Mouse (Mus musculus) limb, embryonic 14.5 days (tissue): Measurements from ENCODE around the gene Ugt1a6a. TPM values are rescaled to one million over a fixed set of nuclear protein-coding genes. Genes with fewer than 3 reads are reported as not detected.
"Not testable (repeated sequence)": the region's sequence is repeated elsewhere in the genome, so short reads cannot be mapped to it uniquely, and the experiment has no call there.

Experiments
- ATAC-seq: fragments of 200-750 bp; cut with Nextera tagmentation; 2 replicates; pipeline ENCODE4 v1.8.0; 2017; ENCODE audit warnings: low read depth, moderate number of reproducible peaks, moderate TSS enrichment; ENCODE audit not compliant: low FRiP score
- DNase-seq: peaks from one replicate; pipeline ENCODE4 v3.0.0-alpha.2; 2015; ENCODE audit warnings: low spot score
- H3K27ac ChIP-seq: fragments of 300-500 bp; sonication (generic); replicated peaks from 2 replicates; pipeline ENCODE4 v1.5.1; 2014; ENCODE audit warnings: low read depth, mild to moderate bottlenecking, low read length, moderate library complexity, mixed read lengths
- H3K27me3 ChIP-seq: fragments of 300-500 bp; sonication (generic); 2 replicates; pipeline ENCODE4 v1.6.1; 2014; ENCODE audit warnings: low read length, mixed read lengths; ENCODE audit not compliant: control insufficient read depth, insufficient read depth
- H3K36me3 ChIP-seq: fragments of 300-500 bp; sonication (generic); 2 replicates; pipeline ENCODE4 v1.6.1; 2014; ENCODE audit warnings: mild to moderate bottlenecking, low read length, moderate library complexity, mixed read lengths; ENCODE audit not compliant: control insufficient read depth, insufficient read depth
- H3K4me1 ChIP-seq: fragments of 300-500 bp; sonication (generic); 2 replicates; pipeline ENCODE4 v1.6.1; 2014; ENCODE audit warnings: antibody characterized with exemption, low read length, mixed read lengths; ENCODE audit not compliant: control insufficient read depth, insufficient read depth
- H3K4me2 ChIP-seq: fragments of 300-500 bp; sonication (generic); replicated peaks from 2 replicates; pipeline ENCODE4 v1.6.1; 2014; ENCODE audit warnings: low read depth, mild to moderate bottlenecking, low read length, moderate library complexity; ENCODE audit not compliant: severe bottlenecking
- H3K4me3 ChIP-seq: fragments of 300-500 bp; sonication (generic); replicated peaks from 2 replicates; pipeline ENCODE4 v1.5.1; 2014; ENCODE audit warnings: low read length
- H3K9ac ChIP-seq: fragments of 300-500 bp; sonication (generic); 2 replicates; pipeline ENCODE4 v1.6.1; 2014; ENCODE audit warnings: mild to moderate bottlenecking, low read depth, low read length, moderate library complexity; ENCODE audit not compliant: severe bottlenecking
- H3K9me3 ChIP-seq: fragments of 300-500 bp; sonication (generic); 2 replicates; pipeline ENCODE4 v1.6.1; 2016; ENCODE audit warnings: low read length; ENCODE audit not compliant: control insufficient read depth
- POLR2A ChIP-seq: fragments of 200-500 bp; IDR thresholded peaks from 2 replicates; pipeline ENCODE4 v1.8.0; 2012; ENCODE audit warnings: inconsistent platforms, mild to moderate bottlenecking, moderate library complexity, borderline replicate concordance; ENCODE audit not compliant: insufficient read depth, insufficient read length; ENCODE audit errors: extremely low read depth
- WGBS: fragments of 180-500 bp; shearing (Covaris S2); extraction: QIAGEN DNeasy Blood & Tissue Kit; methylation state at CpG from one replicate; pipeline ENCODE4 v1.1.7; 2014; 5-methylcytosine and 5-hydroxymethylcytosine counted together
- polyA plus RNA-seq, 2 experiments: library from polyadenylated mRNA; depleted of rRNA in 1 of 2; stranded (reverse) in 1 of 2; unstranded in 1 of 2; fragments of >200 nt; fragmentation: Nextera tagmentation in 1 of 2; extraction: Ambion mirVana in 1 of 2; gene quantifications; 2 replicates each; pipeline versions ENCODE4 v1.2.1 to v1.2.3; 2012 to 2014

Gene Ugt1a6a
- polyA plus RNA-seq, 2 experiments = 2.3 to 5.4 TPM

- 73% methylated on average over 9 of the region's 9 CpGs for WGBS
- DNase-seq (peak; percentile 11), ATAC-seq (no peak)
- H3K4me1 ChIP-seq = no peaks in the 10 kb centered on the region
- H3K36me3 ChIP-seq = no peaks in the 10 kb centered on the region
- no peak overlapping the region for H3K4me3 ChIP-seq
- peaks cover 47% of the 10 kb centered on the region for H3K9me3 ChIP-seq
- H3K9ac ChIP-seq = no peak overlapping the region
- no peak for TF ChIP-seq POLR2A
- no peaks in the 10 kb centered on the region for H3K27me3 ChIP-seq
- H3K4me2 ChIP-seq = no peak overlapping the region
- no peak overlapping the region for H3K27ac ChIP-seq
Measured at GRCm38 (mm10) chr1:88218051-88218450, 83.4 kb downstream of the Ugt1a6a start.

GRCm38 (mm10) chr1:88218591-88218990 lies 84.0 kb downstream of the Ugt1a6a start:
- TF ChIP-seq POLR2A = no peak
- ATAC-seq (no peak), DNase-seq (peak; percentile 7)
- Histone ChIP-seq H3K4me2 (no peak overlapping the region), H3K27ac (no peak overlapping the region), H3K4me3 (no peak overlapping the region), H3K9ac (no peak overlapping the region), H3K4me1 (no peaks in the 10 kb centered on the region), H3K36me3 (no peaks in the 10 kb centered on the region), H3K27me3 (no peaks in the 10 kb centered on the region), H3K9me3 (peaks cover 41% of the 10 kb centered on the region)
- 49% methylated on average over 4 of the region's 4 CpGs for WGBS

GRCm38 (mm10) chr1:88219054-88219453 lies 84.4 kb downstream of the Ugt1a6a start:
- 19% methylated on average over 1 of the region's 1 CpGs for WGBS

GRCm38 (mm10) chr1:88220336-88220735 lies 85.7 kb downstream of the Ugt1a6a start:
- H3K4me3 ChIP-seq = no peak overlapping the region
- H3K27ac ChIP-seq = no peak overlapping the region
- ATAC-seq (no peak), DNase-seq (peak; percentile 19)
- no peaks in the 10 kb centered on the region for H3K27me3 ChIP-seq
- no peak for TF ChIP-seq POLR2A
- H3K36me3 ChIP-seq = no peaks in the 10 kb centered on the region
- no peak overlapping the region for H3K9ac ChIP-seq
- H3K4me2 ChIP-seq = no peak overlapping the region
- peaks cover 27% of the 10 kb centered on the region for H3K9me3 ChIP-seq
- H3K4me1 ChIP-seq = no peaks in the 10 kb centered on the region

More at GRCm38 (mm10) chr1:88219054-88219453, 84.4 kb downstream of the Ugt1a6a start:
- Histone ChIP-seq H3K27ac (no peak overlapping the region), H3K27me3 (no peaks in the 10 kb centered on the region), H3K9me3 (peaks cover 37% of the 10 kb centered on the region), H3K9ac (no peak overlapping the region), H3K4me2 (no peak overlapping the region), H3K36me3 (no peaks in the 10 kb centered on the region), H3K4me1 (no peaks in the 10 kb centered on the region), H3K4me3 (no peak overlapping the region)
- no peak for TF ChIP-seq POLR2A
- DNase-seq (peak; percentile 12), ATAC-seq (no peak)

GRCm38 (mm10) chr1:88222216-88222615 lies 87.6 kb downstream of the Ugt1a6a start:
- H3K36me3 ChIP-seq = no peaks in the 10 kb centered on the region
- no peak overlapping the region for H3K4me2 ChIP-seq
- TF ChIP-seq POLR2A = no peak
- H3K27ac ChIP-seq = no peak overlapping the region
- H3K4me3 ChIP-seq = no peak overlapping the region
- H3K4me1 ChIP-seq = no peaks in the 10 kb centered on the region
- H3K9ac ChIP-seq = no peak overlapping the region
- no peaks in the 10 kb centered on the region for H3K27me3 ChIP-seq
- peaks cover 29% of the 10 kb centered on the region for H3K9me3 ChIP-seq
- no peak for DNase-seq
- 50% methylated on average over 2 of the region's 2 CpGs for WGBS
- ATAC-seq = no peak

DNA sequence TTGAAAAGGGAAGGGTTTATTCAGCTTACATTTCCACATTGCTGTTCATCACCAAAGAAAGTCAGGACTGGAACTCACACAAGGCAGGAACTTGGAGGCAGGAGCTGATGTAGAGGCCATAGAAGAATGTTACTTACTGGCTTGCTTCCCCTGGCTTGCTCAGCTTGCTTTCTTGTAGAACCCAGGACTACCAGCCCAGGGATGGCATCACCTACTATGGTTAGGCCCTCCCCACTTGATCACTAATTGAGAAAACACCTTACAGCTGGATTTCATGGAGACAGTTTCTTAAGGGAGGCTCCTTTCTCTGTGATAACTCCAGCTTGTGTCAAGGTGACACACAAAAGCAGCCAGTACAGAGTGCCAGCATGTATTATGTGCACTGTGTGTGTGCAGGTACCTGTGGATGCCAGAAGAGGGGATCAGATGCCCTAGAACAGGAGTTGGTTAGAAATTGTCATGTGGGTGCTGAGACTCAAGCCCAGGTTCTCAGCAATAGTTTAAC lies 88.5 kb downstream of the Ugt1a6a start:
- H3K27me3 ChIP-seq, H3K9ac ChIP-seq, H3K4me1 ChIP-seq, H3K4me3 ChIP-seq, H3K36me3 ChIP-seq, ATAC-seq, DNase-seq, H3K4me2 ChIP-seq, H3K27ac ChIP-seq: not testable (repeated sequence)
- peaks cover 31% of the 10 kb centered on the region for H3K9me3 ChIP-seq
